Mouse (Mus musculus): ENCODE data around the gene Anxa11.
A peak's percentile ranks its signal among the peaks of the same experiment; 100 is the strongest.
"Not testable (repeated sequence)": the region's sequence is repeated elsewhere in the genome, so short reads cannot be mapped to it uniquely, and the experiment has no call there.

Anxa11 gene

GRCm38 (mm10) chr14:25841991-25842687, at the start of gene Anxa11:
Gene Anxa11 (plus strand): TSS chr14:25842156.
- DNase-seq (ENCODE audit: low read depth), result no peak

DNA sequence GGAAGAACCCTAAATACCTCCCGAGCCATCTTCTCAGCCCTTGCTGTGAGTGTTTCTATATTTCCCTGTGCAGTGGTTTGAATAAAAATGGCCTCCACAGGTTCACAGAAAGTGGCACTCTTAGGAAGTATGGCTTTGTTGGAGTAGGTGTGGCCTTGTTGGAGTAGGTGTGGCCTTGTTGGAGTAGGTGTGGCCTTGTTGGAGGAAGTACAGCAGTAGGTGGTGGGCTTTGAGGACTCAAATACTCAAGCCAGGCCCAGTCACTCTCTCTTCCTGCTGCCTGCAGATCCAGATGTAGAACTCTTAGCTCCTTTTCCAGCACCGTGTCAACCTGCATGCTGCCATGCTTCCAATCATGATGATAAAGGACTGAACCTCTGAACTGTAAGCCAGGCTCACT, 47.6 kb upstream of the Anxa11 start:
- DNase-seq (ENCODE audit: low read depth), result no peak

DNA sequence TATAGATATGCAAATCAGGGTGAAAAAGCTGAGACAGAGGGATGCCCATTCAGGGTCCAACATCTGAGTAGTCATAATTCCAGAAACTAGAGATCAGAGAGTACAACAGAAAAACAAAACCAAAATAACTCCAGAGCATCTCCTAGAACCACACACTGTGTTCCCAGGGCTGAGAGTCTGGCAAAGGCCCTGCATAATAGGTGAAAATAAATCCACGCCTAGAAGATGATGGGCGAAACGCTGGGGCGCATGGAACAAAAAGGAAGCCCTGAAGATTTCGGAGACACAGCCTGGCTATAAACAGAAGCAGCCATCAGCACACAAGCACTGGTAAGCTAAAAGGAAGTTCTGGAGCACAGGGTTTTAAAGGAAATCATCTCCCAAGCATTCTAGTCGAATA, 46.9 kb upstream of the Anxa11 start:
- DNase-seq (ENCODE audit: low read depth), result no peak

DNA sequence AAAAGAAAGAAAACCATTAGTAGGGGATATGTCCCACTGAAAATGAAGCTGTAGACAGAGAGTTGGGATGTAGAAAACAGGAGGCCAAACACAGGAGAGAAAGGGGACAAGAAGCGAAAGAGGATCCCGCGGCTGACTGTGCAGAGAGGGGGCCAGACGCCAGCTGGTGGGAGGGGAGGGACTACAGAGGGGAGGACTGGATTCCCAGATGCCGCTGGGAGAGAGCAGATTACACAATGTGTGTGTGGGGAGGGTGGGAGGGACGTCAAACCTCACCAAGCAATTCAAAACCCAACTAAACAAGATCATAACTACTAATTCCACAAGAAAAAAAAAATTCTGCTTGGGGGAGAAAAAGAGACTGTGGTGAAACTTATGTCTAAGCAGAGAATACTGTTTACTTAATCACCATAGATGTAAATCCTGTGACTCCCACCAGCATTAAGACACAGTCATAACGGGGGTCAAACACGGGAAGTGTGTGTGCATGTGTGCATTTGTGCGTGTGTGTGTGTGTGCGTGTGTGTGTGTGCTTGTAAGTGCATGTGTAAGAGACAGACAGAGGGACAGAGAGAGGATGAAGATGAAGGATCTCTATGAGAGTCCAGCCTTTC, 46.3 kb upstream of the Anxa11 start:
- DNase-seq (ENCODE audit: low read depth), result peak; percentile 83

DNA sequence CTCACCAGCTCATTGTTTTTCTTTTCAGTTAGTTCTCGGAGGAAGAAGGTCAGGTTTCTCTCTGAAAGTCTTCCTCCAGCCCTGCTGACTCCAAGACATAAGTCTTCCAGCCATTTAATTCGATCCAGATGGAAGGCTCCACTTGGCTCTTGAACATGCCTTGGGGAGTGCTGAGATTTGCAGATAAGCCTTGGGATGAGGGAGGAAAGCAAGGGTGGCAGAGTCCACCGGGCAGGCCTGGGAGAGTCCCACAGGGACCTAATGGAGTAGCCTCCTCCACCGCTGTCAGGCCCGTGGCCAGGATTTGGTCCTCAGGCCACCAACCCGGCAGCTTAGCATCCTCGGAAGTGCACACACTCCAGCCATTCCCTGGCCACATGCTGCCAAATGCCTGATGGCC, 45.3 kb upstream of the Anxa11 start:
- no peak for DNase-seq (ENCODE audit: low read depth)

- peak; percentile 83 for DNase-seq (ENCODE audit: low read depth)
Observed at GRCm38 (mm10) chr14:25800166-25800960, 41.6 kb upstream of the Anxa11 start.

DNA sequence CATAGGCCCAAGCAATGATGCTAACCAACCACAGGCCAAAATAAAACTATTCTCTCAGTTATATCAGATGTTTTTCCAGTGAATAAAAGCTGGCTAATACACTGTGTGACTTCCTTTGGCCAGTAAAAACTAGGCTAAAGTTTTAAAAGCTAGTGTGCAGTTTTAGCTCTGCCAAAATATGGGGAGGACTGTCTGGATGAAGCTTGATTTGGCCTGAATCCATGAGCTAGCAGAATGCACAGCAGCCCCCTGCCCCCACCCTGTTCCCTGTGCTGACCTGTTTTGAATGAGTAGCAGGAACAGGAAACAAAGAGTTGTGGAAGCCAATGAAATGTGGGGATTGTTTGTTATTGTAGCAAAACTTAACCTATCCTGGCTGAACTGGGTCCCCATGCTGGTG, 39.4 kb upstream of the Anxa11 start:
- DNase-seq (ENCODE audit: low read depth), result no peak

- no peak for DNase-seq (ENCODE audit: low read depth)
Observed at GRCm38 (mm10) chr14:25803246-25803809, 38.6 kb upstream of the Anxa11 start.

- peak; percentile 54 for DNase-seq (ENCODE audit: low read depth)
Observed at GRCm38 (mm10) chr14:25805871-25806270, 36.1 kb upstream of the Anxa11 start.

GRCm38 (mm10) chr14:25806561-25806960, 35.4 kb upstream of the Anxa11 start:
- DNase-seq (ENCODE audit: low read depth), result no peak

GRCm38 (mm10) chr14:25811026-25811425, 30.9 kb upstream of the Anxa11 start:
- DNase-seq (ENCODE audit: low read depth), result not testable (repeated sequence)

DNA sequence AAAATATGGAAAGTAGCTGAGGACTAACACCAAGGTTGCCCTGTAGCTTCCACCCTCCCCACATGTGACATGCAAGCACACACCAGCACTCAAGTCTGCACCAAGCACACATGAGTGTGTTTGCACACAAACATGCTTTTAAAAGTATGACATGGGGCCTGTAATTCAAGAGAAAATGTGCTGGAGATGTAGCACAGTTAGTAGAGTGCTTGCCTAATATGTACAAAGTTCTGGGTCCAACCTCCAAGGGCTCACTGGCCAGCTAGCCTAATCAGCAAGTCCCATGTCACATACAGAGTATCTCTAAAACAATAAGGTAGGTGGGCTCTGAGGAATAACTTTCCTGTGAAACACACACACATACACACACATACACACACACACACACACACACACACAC, 27.8 kb upstream of the Anxa11 start:
- DNase-seq (ENCODE audit: low read depth), result no peak

GRCm38 (mm10) chr14:25816416-25816815, 25.5 kb upstream of the Anxa11 start:
- DNase-seq (ENCODE audit: low read depth), result peak; percentile 60

DNA sequence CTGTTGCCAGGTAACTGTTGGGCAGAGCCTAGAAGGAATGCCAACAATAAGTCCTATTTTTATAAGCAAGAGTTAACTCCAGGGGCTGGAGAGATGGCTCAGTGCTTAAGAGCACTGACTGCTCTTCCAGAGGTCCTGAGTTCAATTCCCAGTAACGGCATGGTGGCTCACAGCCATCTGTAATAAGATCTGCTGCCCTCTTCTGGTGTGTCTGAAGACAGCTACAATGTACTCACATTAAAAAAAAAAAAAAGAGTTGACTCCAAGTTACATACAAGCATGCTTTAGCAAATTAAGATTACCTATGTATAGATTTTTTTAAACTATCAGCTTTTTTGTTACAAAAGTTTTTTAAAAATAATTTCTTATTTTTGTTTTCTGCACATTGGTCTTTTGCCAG, 19.4 kb upstream of the Anxa11 start:
- DNase-seq (ENCODE audit: low read depth), result no peak

DNA sequence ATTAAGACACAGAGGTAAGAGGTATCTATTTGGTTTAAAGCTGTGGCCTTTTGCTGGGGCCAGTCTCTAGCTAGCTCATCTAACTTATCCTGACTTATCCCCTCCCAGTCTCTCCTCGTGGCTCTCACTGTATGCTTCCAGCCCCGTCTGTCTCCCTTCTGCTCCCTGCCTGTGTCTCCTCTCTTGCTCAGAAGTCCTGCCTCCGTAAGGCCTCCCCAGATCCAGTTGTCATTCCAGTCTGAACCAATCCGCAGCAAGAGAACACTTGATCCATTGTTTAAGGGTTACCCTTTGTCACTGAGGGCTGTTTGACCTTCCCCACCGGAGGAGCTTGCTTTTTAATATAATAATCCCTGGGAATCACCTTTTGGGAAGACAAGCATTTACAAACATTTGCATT, 17.0 kb upstream of the Anxa11 start:
- no peak for DNase-seq (ENCODE audit: low read depth)

DNA sequence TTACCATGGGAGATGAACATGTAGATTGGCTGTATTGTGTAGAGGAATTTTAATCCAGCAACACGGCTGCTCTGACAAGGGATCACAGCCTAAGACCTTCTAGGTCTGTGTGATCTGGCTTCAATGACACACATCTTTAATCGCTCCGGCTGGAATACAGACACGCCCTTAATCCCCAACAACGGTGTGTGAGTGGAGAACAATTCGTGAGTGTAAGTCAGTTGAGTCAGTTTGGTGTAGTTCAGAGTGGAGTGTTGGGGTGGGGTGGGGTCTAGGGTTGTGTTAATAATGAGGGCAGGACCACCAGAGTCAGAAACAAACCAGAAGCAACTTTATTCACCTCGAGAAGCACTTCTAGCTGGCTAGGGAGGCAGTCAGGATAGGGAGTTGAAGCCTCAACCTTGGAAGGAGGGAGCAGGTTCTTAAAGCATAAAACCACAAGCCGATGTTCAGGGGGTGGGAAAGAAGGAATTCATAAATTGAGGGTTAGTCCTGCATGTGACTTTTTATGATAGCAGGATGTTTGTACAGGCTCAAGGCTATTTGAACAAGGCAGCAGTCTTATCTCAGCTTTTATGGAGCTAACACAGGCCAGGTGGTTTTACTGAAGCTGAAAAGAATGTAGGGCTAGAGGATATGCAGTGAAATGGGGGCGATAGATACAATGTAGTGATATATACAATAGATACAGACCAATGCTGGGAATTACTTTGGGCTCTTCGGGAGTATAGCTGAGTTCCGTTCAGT, 15.9 kb upstream of the Anxa11 start:
- DNase-seq (ENCODE audit: low read depth), result no peak

DNA sequence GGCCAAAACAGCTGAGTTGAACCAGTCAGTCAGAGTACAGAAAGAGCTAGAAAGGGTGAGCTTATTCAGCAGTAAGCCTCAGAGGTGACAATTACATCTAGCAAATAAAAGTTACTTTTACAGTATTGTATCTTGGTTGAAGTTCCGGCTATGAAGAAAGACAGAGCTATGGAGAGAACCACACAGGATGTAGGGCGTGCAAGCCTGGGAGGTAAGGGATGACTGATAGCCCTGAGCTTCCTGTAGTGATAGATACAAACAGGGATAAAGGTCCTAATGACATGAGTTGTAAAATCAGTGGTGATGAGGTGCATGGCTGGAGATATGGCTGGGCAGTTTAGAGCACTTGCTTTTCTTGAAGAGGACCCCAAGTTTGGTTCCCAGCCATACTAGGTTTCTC, 15.1 kb upstream of the Anxa11 start:
- no peak for DNase-seq (ENCODE audit: low read depth)

DNA sequence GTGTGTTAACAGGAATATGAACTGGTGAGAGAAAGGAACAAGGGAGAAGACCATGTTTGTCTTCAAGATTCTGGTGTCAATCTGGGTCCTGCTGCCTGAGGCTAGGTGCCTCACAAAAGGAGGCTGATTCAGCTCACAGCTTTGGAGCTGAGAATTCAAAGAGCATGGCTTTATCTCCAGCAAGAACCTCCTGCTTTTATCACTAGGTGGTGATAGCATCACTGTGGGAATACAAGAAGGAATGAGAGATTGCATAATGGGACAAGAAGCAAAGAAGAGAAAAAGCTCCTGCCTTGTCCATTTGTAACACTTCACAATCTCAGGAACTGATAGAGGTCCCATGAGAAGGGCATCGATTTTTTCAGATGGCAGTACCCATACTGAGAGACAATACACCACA, 10.6 kb upstream of the Anxa11 start:
- DNase-seq (ENCODE audit: low read depth), result no peak

DNA sequence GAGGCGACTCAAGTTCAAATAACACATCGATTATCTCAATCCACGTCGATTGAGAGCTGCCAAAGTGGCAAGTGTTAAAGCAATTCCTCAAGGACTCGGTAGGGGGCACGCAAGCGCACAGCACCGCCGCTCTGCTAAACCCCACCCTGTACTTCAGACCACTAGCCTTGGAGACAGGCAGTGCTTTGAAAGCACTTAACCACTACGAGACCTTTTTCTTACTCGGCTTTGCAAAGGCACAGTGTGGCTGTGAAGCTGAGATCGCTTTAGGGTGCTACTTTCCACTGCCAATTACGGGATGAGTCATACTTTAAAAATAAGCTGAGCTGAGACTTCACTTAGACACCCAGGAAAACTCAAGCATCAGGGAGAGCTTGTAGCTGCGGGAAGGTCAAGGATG, 9.7 kb upstream of the Anxa11 start:
- DNase-seq (ENCODE audit: low read depth), result no peak

GRCm38 (mm10) chr14:25838411-25838810, 3.5 kb upstream of the Anxa11 start:
- no peak for DNase-seq (ENCODE audit: low read depth)

- DNase-seq (ENCODE audit: low read depth), result no peak
Observed at GRCm38 (mm10) chr14:25839791-25840190, 2.2 kb upstream of the Anxa11 start.

DNA sequence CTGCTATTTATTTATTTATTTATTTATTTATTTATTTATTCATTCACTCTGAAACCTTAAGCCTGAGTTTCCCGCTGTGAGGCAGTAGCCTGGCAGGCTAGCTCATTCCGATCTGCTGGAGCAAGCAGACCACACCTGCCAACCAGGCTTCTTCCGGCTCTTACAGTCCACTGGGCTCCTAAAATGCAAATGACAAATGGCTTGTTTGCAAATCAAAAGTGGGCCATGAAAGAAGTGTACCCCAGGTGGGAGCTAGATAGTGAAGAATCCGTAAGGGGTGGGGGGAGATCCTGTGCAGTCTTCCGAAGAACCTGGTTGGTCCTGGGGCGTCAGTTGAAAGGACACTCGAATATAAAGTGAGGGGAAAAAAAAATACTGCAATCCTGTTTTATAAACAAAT, 995 bp upstream of the Anxa11 start:
- DNase-seq (ENCODE audit: low read depth), result no peak

All from fibroblast of lung, adult 2 months (primary cell).